In genomic region chr4:91371131-91371818, GRCm38 (mm10) we compare ENCODE assay signal across 8 mouse cellular contexts. TPM values are rescaled to one million over a fixed set of nuclear protein-coding genes. Genes with fewer than 3 reads are reported as not detected.
DNase-seq lines count a peak whose midpoint lies in the region; ATAC-seq and TF ChIP-seq lines count a peak whose summit lies in the region.

No protein-coding gene starts in this region.

- H3K27ac ChIP-seq in kidney, adult 2 months (ENCODE audit: insufficient read depth, low read depth, low read length), result no peak overlapping the region
- H3K27ac ChIP-seq in forebrain, postnatal 0 days (ENCODE audit: low read depth, low read length), result peak overlapping the region; percentile 76
- peak overlapping the region; percentile 82 for H3K27ac ChIP-seq in neural tube, embryonic 14.5 days (ENCODE audit: low read depth, low read length)

- H3K27me3 ChIP-seq in kidney, adult 2 months (replicated peaks; ENCODE audit: control insufficient read depth, insufficient read depth, low read length), result peaks cover 5% of the 10 kb centered on the region; the same call in 1 of the 2 replicates
- H3K27me3 ChIP-seq in forebrain, postnatal 0 days (ENCODE audit: insufficient read depth, low read length), result no peaks in the 10 kb centered on the region
- no peaks in the 10 kb centered on the region for H3K27me3 ChIP-seq in neural tube, embryonic 14.5 days (ENCODE audit: control insufficient read depth, insufficient read depth, low read length)

- peak; percentile 37 for ATAC-seq in forebrain, postnatal 0 days
- peak; percentile 52 for ATAC-seq in neural tube, embryonic 14.5 days (ENCODE audit: low read depth)

- H3K9me3 ChIP-seq in forebrain, postnatal 0 days (ENCODE audit: low read length), result no peaks in the 10 kb centered on the region
- H3K9me3 ChIP-seq in neural tube, embryonic 14.5 days (ENCODE audit: control insufficient read depth, low read length), result no peaks in the 10 kb centered on the region

- H3K4me3 ChIP-seq in kidney, adult 2 months (ENCODE audit: insufficient read depth, low read depth, low read length), result no peak overlapping the region
- peak overlapping the region; percentile 78 for H3K4me3 ChIP-seq in forebrain, postnatal 0 days (ENCODE audit: low read depth, low read length)
- H3K4me3 ChIP-seq in neural tube, embryonic 14.5 days (ENCODE audit: low read depth, low read length), result peak overlapping the region; percentile 83

- H3K36me3 ChIP-seq in kidney, adult 2 months (ENCODE audit: control insufficient read depth, insufficient read depth, low read length), result no peaks in the 10 kb centered on the region
- H3K36me3 ChIP-seq in forebrain, postnatal 0 days (ENCODE audit: insufficient read depth), result no peaks in the 10 kb centered on the region
- no peaks in the 10 kb centered on the region for H3K36me3 ChIP-seq in neural tube, embryonic 14.5 days (ENCODE audit: control insufficient read depth, insufficient read depth, low read length)

- WGBS in kidney, adult 2 months, result 1% methylated on average over 82 of the region's 82 CpGs
- WGBS in forebrain, postnatal 0 days, result 3% methylated on average over 78 of the region's 82 CpGs
- under 1% methylated on average over 79 of the region's 82 CpGs for WGBS in neural tube, embryonic 14.5 days

- intact Hi-C loops in left cerebral cortex, postnatal 4 days (cut with DNase I), result loop anchor here (10.0 kb wide), 1 partner anchor 1196 kb away; no protein-coding TSS in a partner anchor

- peak overlapping the region; percentile 59 for H3K9ac ChIP-seq in forebrain, postnatal 0 days
- H3K9ac ChIP-seq in neural tube, embryonic 14.5 days (replicated peaks; ENCODE audit: low read depth, low read length), result peak overlapping the region; percentile 86

- peak; percentile 13 to 27 for DNase-seq in kidney, postnatal 4 days
- DNase-seq in kidney, adult 2 months, result no peak
- DNase-seq in cerebellum, adult 9-10 months, result peak; percentile 42
- peak; percentile 70 for DNase-seq in forebrain, postnatal 0 days
- DNase-seq in left cerebral cortex, postnatal 4 days, result peak; percentile 51
- no peak for DNase-seq in spleen, postnatal 36 days (ENCODE audit: low spot score in 2 of 2)
- DNase-seq in kidney, adult 18-20 months, result no peak

- no peaks in the 10 kb centered on the region for H3K4me1 ChIP-seq in kidney, adult 2 months (ENCODE audit: control insufficient read depth, insufficient read depth, low read length)
- no peaks in the 10 kb centered on the region; the same call in 1 of the 2 replicates for H3K4me1 ChIP-seq in forebrain, postnatal 0 days (ENCODE audit: insufficient read depth)
- peaks cover 4% of the 10 kb centered on the region; the same call in 1 of the 2 replicates for H3K4me1 ChIP-seq in neural tube, embryonic 14.5 days (ENCODE audit: control insufficient read depth, insufficient read depth, low read length)

- TF ChIP-seq CTCF in kidney, adult 2 months (conservative IDR thresholded peaks at IDR 0.05; ENCODE audit: insufficient read depth, insufficient read length, low read depth, low read length), result no peak
- peak; percentile 30 for TF ChIP-seq CTCF in forebrain, postnatal 0 days (IDR thresholded peaks at IDR 0.05; ENCODE audit: low read depth)

- TF ChIP-seq POLR2A in kidney, adult 2 months (IDR thresholded peaks at IDR 0.05; ENCODE audit: low read depth, low read length), result no peak

- peak overlapping the region; percentile 96 for H3K4me2 ChIP-seq in forebrain, postnatal 0 days (ENCODE audit: low read depth)
- H3K4me2 ChIP-seq in neural tube, embryonic 14.5 days (ENCODE audit: low read depth, low read length), result peak overlapping the region; percentile 89

RNA-seq across cellular contexts. Expression of gene Elavl2, which starts 29.3 kb away (rescaled TPM):
- 0.34 TPM in 1 of 2 replicates, not detected in the other for polyA plus RNA-seq in kidney, adult 2 months (2012; rRNA removed)
- total RNA-seq in forebrain, postnatal 0 days (2014; rRNA removed), result 54.3 and 74.4 TPM in 2 replicates
- polyA plus RNA-seq in forebrain, postnatal 0 days (2015; fragmentation: Nextera tagmentation; extraction: Ambion mirVana), result 69.2 and 84.8 TPM in 2 replicates
- total RNA-seq in left cerebral cortex, postnatal 4 days (2021), result 100 to 1,000 TPM; 172 to 173 TPM
- 172 and 215 TPM in 2 replicates for polyA plus RNA-seq in neural tube, embryonic 14.5 days (2014; fragmentation: Nextera tagmentation; extraction: Ambion mirVana)

Comparison
In these comparisons a context has a peak if more than half of its experiments do, and no peak if none do; other contexts are left out.
1. DNase-seq: peak in kidney, postnatal 4 days (2 of 2), cerebellum, adult 9-10 months (single experiment), forebrain, postnatal 0 days (single experiment) and left cerebral cortex, postnatal 4 days (single experiment); none in kidney, adult 2 months (single experiment), spleen, postnatal 36 days (0 of 2) and kidney, adult 18-20 months (single experiment).
2. RNA of gene Elavl2, which starts 29.3 kb away (polyA plus RNA-seq): 172 to 215 TPM in neural tube, embryonic 14.5 days and 69.2 to 84.8 TPM in forebrain, postnatal 0 days; 0.34 TPM in kidney, adult 2 months; every median in the first group is over 10 times any median in the second.